Mouse (Mus musculus) liver, embryonic 13.5 days (tissue): ENCODE data around the gene Ntm. TPM values are rescaled to one million over a fixed set of nuclear protein-coding genes. Genes with fewer than 3 reads are reported as not detected.

Source experiments
- ATAC-seq: fragments of 200-750 bp; cut with Nextera tagmentation; 2 replicates; pipeline ENCODE4 v1.8.0; 2017; ENCODE audit warnings: low read depth, mild to moderate bottlenecking, moderate number of reproducible peaks, moderate library complexity
- DNase-seq: peaks from one replicate; pipeline ENCODE4 v3.0.0; 2022
- H3K27ac ChIP-seq: fragments of 300-500 bp; sonication (generic); 2 replicates; pipeline ENCODE4 v1.5.1; 2015; ENCODE audit warnings: moderate library complexity, mild to moderate bottlenecking, inconsistent platforms
- H3K27me3 ChIP-seq: fragments of 300-500 bp; sonication (generic); 2 replicates; pipeline ENCODE4 v1.6.1; 2015; ENCODE audit warnings: mild to moderate bottlenecking, inconsistent platforms
- H3K36me3 ChIP-seq: fragments of 300-500 bp; sonication (generic); 2 replicates; pipeline ENCODE4 v1.6.1; 2015; ENCODE audit warnings: mild to moderate bottlenecking, inconsistent platforms
- H3K4me1 ChIP-seq: fragments of 300-500 bp; sonication (generic); replicated peaks from 2 replicates; pipeline ENCODE4 v1.6.1; 2015; ENCODE audit warnings: inconsistent platforms
- H3K4me2 ChIP-seq: fragments of 300-500 bp; sonication (generic); 2 replicates; pipeline ENCODE4 v1.6.1; 2015; ENCODE audit warnings: inconsistent platforms, mild to moderate bottlenecking, moderate library complexity
- H3K4me3 ChIP-seq: fragments of 300-500 bp; sonication (generic); replicated peaks from 2 replicates; pipeline ENCODE4 v1.5.1; 2015; ENCODE audit warnings: mild to moderate bottlenecking, inconsistent platforms
- H3K9ac ChIP-seq: fragments of 300-500 bp; sonication (generic); 2 replicates; pipeline ENCODE4 v1.6.1; 2015; ENCODE audit warnings: mild to moderate bottlenecking, inconsistent platforms
- H3K9me3 ChIP-seq: fragments of 300-500 bp; sonication (generic); replicated peaks from 2 replicates; pipeline ENCODE4 v1.6.1; 2016; ENCODE audit warnings: inconsistent platforms
- WGBS: fragments of 180-500 bp; shearing (Covaris S2); methylation state at CpG from one replicate; pipeline ENCODE4 v1.1.7; 2015; ENCODE audit not compliant: insufficient replicate concordance; 5-methylcytosine and 5-hydroxymethylcytosine counted together
- polyA plus RNA-seq: library from polyadenylated mRNA; unstranded; fragments of >200 nt; fragmentation: Nextera tagmentation; extraction: Ambion mirVana; gene quantifications from 2 replicates; pipeline ENCODE4 v1.2.1, GENCODE M21; 2015

Ntm gene
- polyA plus RNA-seq, 1 experiment from 2014 or later = 1.2 TPM

- H3K9me3 ChIP-seq = no peaks in the 10 kb centered on the region
- H3K4me3 ChIP-seq = no peak overlapping the region
- no peak overlapping the region for H3K9ac ChIP-seq
- ATAC-seq (no peak), DNase-seq (no peak)
- 68% methylated on average over 1 of the region's 1 CpGs for WGBS
- H3K4me2 ChIP-seq = no peak overlapping the region
- H3K27ac ChIP-seq = no peak overlapping the region
- no peaks in the 10 kb centered on the region for H3K4me1 ChIP-seq
- H3K36me3 ChIP-seq = no peaks in the 10 kb centered on the region
- H3K27me3 ChIP-seq = no peaks in the 10 kb centered on the region
These were observed 993.5 kb downstream of the Ntm start for GRCm38 (mm10) chr9:28969455-28969854.
